Mouse (Mus musculus) urinary bladder, postnatal 25 days (tissue): ENCODE data around the gene Gripap1.
"Not testable (repeated sequence)": the region's sequence is repeated elsewhere in the genome, so short reads cannot be mapped to it uniquely, and the experiment has no call there.

Experiments
- DNase-seq: peaks from one replicate; pipeline ENCODE4 v3.0.0; 2022; ENCODE audit warnings: low spot score

The Gripap1 gene

DNA sequence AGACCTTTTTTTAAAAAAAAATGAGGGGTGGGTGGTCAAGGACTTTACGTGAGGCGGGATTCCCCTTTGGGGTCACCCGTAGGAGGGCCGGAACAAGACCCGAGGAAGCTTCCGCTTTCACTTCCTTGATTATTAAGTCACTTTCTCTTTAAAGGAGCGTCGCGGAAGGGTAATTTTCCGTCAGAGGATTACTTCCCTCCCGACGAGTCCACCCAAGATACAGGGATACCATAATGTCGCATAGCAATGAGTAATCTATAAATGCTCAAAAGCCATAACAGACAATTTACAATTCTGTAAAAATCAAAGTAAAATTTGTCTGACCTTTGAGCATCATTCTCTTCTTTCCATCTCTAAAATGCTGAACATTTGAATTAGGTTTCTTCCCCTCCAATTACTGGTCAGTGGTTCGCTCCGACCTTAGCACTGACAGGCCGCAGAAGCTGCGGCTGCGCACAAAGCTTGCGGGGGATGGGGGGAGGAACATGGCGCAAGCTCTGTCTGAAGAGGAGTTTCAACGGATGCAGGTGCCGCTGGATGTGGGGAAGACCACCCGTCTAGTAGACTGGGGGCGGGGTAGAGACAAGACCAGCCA is at the start of gene Gripap1:
Gene Gripap1 (plus strand): TSS at position 224 of the 595 bp plus-strand sequence.
- DNase-seq, result peak; percentile 56

DNA sequence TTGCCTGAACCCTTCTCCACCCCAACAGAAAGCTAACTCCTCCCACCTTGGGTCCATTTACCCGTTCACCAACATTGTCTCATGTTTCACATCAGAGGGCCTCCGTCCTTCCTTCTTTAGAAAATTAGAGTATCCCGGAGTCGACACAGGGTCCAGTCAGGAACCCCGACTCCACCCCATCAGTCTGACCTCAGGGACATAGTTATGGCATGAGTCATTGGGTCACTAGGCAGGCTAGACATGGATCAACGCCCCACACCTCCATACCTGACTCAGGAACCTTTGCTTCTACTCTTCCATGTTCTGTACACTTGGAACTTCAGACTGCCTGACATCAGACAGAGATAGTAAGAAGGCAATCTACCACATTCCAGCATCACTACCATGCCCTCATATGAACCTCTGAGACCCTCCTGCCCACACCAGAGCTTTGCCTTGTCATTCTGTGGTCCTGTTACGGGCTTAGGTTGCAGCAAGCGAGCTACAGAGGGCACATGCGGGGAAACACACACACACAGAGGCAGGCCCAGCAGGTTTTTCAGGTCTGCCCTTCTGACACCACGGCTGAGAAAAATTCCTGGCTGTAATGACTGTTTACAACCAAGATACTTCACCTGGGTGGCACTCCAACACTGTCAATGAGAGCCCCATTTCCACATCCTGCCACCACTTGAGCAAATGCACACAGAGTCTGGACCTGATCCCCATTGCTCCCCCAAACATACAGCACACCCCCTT is 49.3 kb upstream of the Gripap1 start:
- peak; percentile 25 for DNase-seq

- DNase-seq, result no peak
Observed at GRCm38 (mm10) chrX:7741103-7741502, 48.5 kb upstream of the Gripap1 start.

DNA sequence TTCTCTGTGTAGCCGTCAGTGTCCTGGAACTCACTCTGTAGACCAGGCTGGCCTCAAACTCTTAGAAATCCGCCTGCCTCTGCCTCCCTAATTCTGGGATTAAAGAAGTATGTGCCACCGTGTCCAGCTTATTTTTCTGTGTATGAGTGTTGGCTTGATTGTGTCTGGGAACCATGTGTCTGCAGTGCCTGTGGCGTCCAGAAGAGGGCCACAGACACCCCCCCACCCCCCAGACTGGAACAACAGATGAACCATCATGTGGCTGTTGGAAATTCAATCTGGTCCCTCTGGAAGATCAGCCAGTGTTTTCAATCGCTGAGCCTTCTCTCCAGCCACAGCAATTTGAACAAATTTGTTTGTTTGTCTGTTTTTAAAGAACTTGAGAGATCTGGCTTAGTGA is 46.1 kb upstream of the Gripap1 start:
- DNase-seq, result no peak

DNA sequence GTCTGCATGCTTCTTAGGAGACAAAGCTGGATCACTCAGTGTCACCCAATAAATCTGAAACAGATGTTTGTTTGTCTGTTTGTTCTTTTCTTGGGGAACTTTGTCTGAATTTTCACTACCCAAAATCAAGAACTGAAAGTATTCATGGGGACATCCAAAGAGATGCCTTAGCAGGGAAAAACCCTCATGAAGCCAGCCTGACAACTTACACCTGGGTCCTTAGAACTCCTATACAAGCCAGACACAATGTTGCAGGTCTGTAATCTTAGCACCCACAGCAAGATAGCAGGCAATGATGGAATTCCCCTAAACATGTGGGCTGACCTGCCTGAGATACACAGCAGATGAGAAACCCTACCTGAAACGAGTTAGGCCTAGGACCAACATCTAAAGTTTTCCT is 44.6 kb upstream of the Gripap1 start:
- no peak for DNase-seq

- DNase-seq, result no peak
Observed at GRCm38 (mm10) chrX:7745429-7745828, 44.1 kb upstream of the Gripap1 start.

GRCm38 (mm10) chrX:7750432-7751116 is 39.0 kb upstream of the Gripap1 start, which contains the start of gene Ccdc120:
Ccdc120 (minus strand) TSS chrX:7750905.
- no peak for DNase-seq

DNA sequence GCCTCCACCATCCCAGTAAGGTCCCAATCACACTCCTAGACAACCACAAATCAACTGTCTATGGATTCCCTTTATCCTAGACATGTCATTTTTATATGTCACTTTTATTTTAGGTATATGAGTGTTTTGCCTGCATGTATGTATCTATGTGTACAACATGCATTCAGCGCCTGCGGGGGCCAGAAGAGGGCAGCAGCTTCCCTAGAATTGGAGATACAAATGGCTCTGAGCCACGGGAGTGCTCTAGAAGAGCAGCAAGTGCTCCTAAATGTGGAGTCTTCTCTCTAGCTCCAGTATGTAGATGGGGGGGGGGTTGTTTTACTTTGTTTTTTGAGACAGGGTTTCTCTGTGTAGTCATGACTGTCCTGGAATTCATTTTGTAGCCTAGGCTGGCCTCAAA is 35.9 kb upstream of the Gripap1 start:
- DNase-seq, result not testable (repeated sequence)

- peak; percentile 74 for DNase-seq
Observed at GRCm38 (mm10) chrX:7762137-7762920, 27.2 kb upstream of the Gripap1 start, which contains the start of gene Tfe3. Tfe3 (plus strand) TSS chrX:7762560.

DNA sequence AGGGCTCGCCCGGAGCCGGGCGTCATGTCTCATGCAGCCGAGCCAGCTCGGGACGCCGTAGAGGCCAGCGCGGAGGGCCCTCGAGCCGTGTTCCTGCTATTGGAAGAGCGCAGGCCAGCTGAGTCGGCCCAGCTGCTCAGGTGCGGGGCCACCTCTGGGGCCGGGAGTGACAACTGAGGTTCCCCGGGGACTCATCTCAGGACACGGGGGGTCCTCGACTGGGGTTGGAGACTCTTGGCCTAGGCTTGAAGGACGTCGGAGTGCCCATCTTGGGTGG is 26.7 kb upstream of the Gripap1 start:
- no peak for DNase-seq

GRCm38 (mm10) chrX:7763631-7764393 is 25.8 kb upstream of the Gripap1 start:
- peak; percentile 15 for DNase-seq

DNA sequence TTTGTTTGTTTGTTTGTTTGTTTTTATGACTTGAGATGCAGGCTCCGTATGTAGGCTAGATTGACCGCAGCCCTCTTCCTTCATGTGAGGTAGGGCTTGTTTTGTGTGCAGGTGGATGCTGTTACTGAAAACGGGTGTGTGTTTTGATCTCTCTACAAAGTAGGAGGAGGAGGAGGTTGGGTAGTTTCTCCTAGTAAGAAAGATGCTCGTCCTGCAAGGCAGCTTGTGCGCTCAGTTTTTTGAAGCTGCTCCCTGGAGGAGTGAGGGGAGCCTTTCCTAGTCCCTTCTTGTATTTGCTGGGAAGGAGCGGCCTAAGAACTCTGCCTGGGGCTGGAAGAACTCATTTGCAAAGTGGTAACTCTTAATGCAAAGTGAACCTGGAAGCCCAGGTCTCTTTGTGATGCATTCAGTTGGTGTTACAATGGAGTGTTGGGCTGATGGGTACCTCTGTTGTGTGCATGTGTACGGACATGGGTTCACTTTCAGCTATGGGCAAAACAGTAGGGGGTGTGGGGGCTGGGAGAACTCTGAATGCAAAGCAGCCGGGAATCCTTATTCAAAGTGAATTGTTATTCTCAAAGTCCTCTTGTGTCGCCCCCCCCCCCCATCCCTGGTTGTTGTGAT is 24.8 kb upstream of the Gripap1 start:
- no peak for DNase-seq

DNA sequence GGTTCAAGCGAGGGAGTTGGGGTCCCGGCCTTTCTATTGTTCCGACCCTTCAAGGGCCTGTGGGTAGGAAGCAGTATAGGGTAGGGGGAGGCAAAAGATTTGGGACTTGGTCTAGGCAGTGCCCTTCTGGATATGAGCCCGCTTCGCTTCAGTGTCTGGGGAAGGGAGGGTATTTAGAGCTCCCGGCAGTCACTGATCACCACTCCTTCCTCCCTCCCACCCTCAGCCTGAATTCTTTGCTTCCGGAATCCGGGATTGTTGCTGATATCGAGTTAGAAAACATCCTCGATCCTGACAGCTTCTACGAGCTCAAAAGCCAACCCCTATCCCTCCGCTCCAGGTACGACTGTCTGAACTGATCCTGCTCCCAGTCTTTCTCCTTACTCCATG is 24.3 kb upstream of the Gripap1 start:
- no peak for DNase-seq

DNA sequence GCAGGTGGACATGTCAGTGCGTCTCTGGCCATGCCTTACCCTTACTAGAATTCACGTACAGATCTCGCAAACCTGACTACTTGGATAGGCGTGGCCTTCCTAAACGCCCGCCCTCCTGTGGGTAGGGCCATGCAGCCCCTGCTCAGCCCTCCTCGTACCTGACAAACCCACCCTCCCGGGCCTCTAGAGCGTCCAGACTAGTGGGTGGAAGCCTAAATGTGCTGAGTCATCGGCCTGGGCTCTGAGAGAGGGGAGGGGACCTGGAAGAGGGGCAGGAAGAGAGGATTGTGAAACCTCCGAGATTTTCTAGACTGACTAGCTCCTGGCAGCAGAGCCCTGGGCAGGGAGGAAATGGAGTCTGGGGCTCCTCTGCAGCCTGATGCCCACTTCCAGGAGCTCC is 23.8 kb upstream of the Gripap1 start:
- peak; percentile 46 for DNase-seq

- DNase-seq, result no peak
Observed at GRCm38 (mm10) chrX:7769302-7770017, 20.1 kb upstream of the Gripap1 start.

DNA sequence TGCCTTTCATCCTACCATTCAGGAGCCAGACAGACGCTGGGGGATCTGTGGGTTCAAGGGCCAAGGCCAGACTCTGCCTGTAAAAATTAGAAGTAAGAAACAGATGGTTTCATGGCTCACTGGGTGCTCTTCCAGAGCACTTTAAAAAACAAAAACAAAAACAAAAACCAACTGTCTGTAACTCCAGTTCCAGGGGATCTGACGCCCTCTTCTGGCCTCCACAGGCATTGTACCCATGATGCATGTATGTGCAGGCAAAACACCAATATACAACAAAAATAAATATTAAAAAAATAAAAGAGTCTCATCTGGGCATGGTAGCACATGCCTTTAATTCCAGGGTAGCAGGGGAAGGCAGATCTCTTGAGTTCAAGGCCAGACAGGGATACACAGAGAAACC is 16.8 kb upstream of the Gripap1 start:
- no peak for DNase-seq

DNA sequence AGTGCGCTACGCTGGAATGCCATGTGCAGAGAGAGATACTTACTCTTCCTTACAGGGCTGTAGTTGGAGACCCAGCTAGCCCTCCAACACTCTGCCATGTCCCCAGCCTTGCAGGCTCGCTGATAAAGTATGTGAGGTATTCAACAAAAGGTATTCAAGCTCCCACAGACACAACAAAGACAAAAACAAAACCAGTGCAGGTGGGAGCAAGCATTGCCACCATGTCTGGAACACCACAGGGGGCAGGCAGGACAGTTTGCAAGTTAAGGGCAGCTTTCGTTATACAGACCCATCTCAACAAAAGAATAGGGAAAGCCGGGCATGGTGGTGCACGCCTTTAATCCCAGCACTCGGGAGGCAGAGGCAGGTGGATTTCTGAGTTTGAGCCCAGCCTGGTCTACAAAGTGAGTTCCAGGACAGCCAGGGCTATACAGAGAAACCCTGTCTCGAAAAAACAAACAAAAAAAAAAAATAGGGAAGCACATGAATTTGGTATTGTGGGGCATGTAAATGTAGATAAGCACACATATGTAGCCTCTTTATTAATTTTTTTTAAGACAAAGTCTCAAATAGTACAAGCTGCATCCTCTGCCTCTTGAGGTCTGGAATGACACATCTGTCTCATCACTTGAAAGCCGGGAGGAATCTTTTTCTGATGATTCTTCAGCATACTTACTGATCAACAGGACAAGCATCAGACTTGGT is 13.9 kb upstream of the Gripap1 start:
- no peak for DNase-seq

- peak; percentile 38 for DNase-seq
Observed at GRCm38 (mm10) chrX:7776329-7777082, 13.1 kb upstream of the Gripap1 start.
